ENCODE assay signal across 8 mouse cellular contexts in genomic region chr6:87849780-87850154, GRCm38 (mm10). TPM values are rescaled to one million over a fixed set of nuclear protein-coding genes. Genes with fewer than 3 reads are reported as not detected.
A peak's percentile ranks its signal among the peaks of the same experiment; 100 is the strongest.
DNase-seq lines count a peak whose midpoint lies in the region; ATAC-seq and TF ChIP-seq lines count a peak whose summit lies in the region.

No protein-coding gene starts in this region.

- ATAC-seq in heart, embryonic 15.5 days (replicated peaks; ENCODE audit: insufficient number of reproducible peaks, insufficient read depth, low FRiP score, low read depth) = no peak
- ATAC-seq in liver, postnatal 0 days = no peak
- no peak for ATAC-seq in stomach, postnatal 0 days (ENCODE audit: low FRiP score, low TSS enrichment)

- peak overlapping the region; percentile 96 for H3K9ac ChIP-seq in heart, embryonic 15.5 days
- peak overlapping the region; percentile 100 for H3K9ac ChIP-seq in liver, postnatal 0 days (replicated peaks)
- peak overlapping the region; percentile 100 for H3K9ac ChIP-seq in stomach, postnatal 0 days (ENCODE audit: low read length)

- no peak for DNase-seq in heart, postnatal 14 days
- peak; percentile 68 for DNase-seq in MN1 (ENCODE audit: low spot score)
- peak; percentile 69 for DNase-seq in forelimb bud, embryonic 11.5 days (ENCODE audit: low read depth, low spot score)
- DNase-seq in liver, postnatal 0 days = peak; percentile 67
- peak; percentile 38 for DNase-seq in stomach, postnatal 0 days (ENCODE audit: low spot score)
- DNase-seq in cerebellum, postnatal 4 days (ENCODE audit: low spot score in 2 of 2) = no peak
- no peak for DNase-seq in cerebellum, adult 8-10 months

- peaks cover 9% of the 10 kb centered on the region for H3K36me3 ChIP-seq in heart, embryonic 15.5 days
- H3K36me3 ChIP-seq in liver, postnatal 0 days (replicated peaks; ENCODE audit: insufficient read depth, low read length) = peaks cover 36% of the 10 kb centered on the region
- peaks cover 3% of the 10 kb centered on the region for H3K36me3 ChIP-seq in stomach, postnatal 0 days (ENCODE audit: control insufficient read depth, insufficient read depth, low read length)

- H3K4me1 ChIP-seq in heart, embryonic 15.5 days (replicated peaks) = peaks cover 28% of the 10 kb centered on the region
- H3K4me1 ChIP-seq in liver, postnatal 0 days (ENCODE audit: insufficient read depth) = peaks cover 28% of the 10 kb centered on the region
- H3K4me1 ChIP-seq in stomach, postnatal 0 days (replicated peaks; ENCODE audit: control insufficient read depth, insufficient read depth) = no peaks in the 10 kb centered on the region

- no peaks in the 10 kb centered on the region for H3K27me3 ChIP-seq in heart, embryonic 15.5 days
- no peaks in the 10 kb centered on the region for H3K27me3 ChIP-seq in liver, postnatal 0 days (ENCODE audit: insufficient read depth, low read length)
- H3K27me3 ChIP-seq in stomach, postnatal 0 days (ENCODE audit: control insufficient read depth, insufficient read depth, low read length) = no peaks in the 10 kb centered on the region

- peak overlapping the region; percentile 79 for H3K4me3 ChIP-seq in heart, embryonic 15.5 days
- H3K4me3 ChIP-seq in liver, postnatal 0 days (ENCODE audit: low read depth, low read length) = peak overlapping the region; percentile 99
- H3K4me3 ChIP-seq in stomach, postnatal 0 days (ENCODE audit: low read depth, low read length) = peak overlapping the region; percentile 100

- peak overlapping the region; percentile 86 for H3K4me2 ChIP-seq in heart, embryonic 15.5 days
- H3K4me2 ChIP-seq in liver, postnatal 0 days (ENCODE audit: low read depth, low read length) = peak overlapping the region; percentile 94
- H3K4me2 ChIP-seq in stomach, postnatal 0 days (replicated peaks; ENCODE audit: low read depth) = peak overlapping the region; percentile 69

- under 1% methylated on average over 8 of the region's 8 CpGs for WGBS in heart, embryonic 15.5 days
- WGBS in liver, postnatal 0 days (ENCODE audit: insufficient replicate concordance) = 0% methylated on average over 8 of the region's 8 CpGs
- 0% methylated on average over 8 of the region's 8 CpGs for WGBS in stomach, postnatal 0 days

- no peak for TF ChIP-seq CTCF in liver, postnatal 0 days (IDR thresholded peaks at IDR 0.05; ENCODE audit: low read depth)
- TF ChIP-seq CTCF in stomach, postnatal 0 days (IDR thresholded peaks at IDR 0.05; ENCODE audit: low read depth) = no peak

- H3K9me3 ChIP-seq in heart, embryonic 15.5 days (replicated peaks) = no peaks in the 10 kb centered on the region
- no peaks in the 10 kb centered on the region for H3K9me3 ChIP-seq in liver, postnatal 0 days (ENCODE audit: low read length)
- H3K9me3 ChIP-seq in stomach, postnatal 0 days (ENCODE audit: control insufficient read depth, low read length) = no peaks in the 10 kb centered on the region

- H3K27ac ChIP-seq in heart, embryonic 15.5 days = peak overlapping the region; percentile 90
- H3K27ac ChIP-seq in liver, postnatal 0 days (ENCODE audit: low read depth) = peak overlapping the region; percentile 99
- H3K27ac ChIP-seq in stomach, postnatal 0 days (replicated peaks) = peak overlapping the region; percentile 98

- intact Hi-C loops in heart, postnatal 14 days (cut with DNase I) = loop anchor here (2.0 kb wide), 1 partner anchor 37 kb away; the partner anchor contains the start of gene Copg1

- TF ChIP-seq EP300 in liver, postnatal 0 days (IDR thresholded peaks at IDR 0.05; ENCODE audit: low read depth) = peak; percentile 32; the same call in 1 of the 2 replicates
- no peak for TF ChIP-seq EP300 in stomach, postnatal 0 days (optimal IDR thresholded peaks at IDR 0.05)

RNA-seq across cellular contexts. Expression of gene Cnbp, which starts 1.1 kb away (rescaled TPM):
- polyA plus RNA-seq in heart, embryonic 15.5 days (2015; fragmentation: Nextera tagmentation; extraction: Ambion mirVana) = 661 and 702 TPM in 2 replicates
- 100 to 1,000 TPM; 279 to 283 TPM for total RNA-seq in heart, postnatal 14 days (2021)
- polyA plus RNA-seq in liver, postnatal 0 days (2015; fragmentation: Nextera tagmentation; extraction: Ambion mirVana) = 445 and 452 TPM in 2 replicates
- polyA plus RNA-seq in stomach, postnatal 0 days (2015; fragmentation: Nextera tagmentation; extraction: Ambion mirVana) = 740 and 754 TPM in 2 replicates

RNA-seq across cellular contexts. Expression of gene Isy1, which starts 11.2 kb away (rescaled TPM):
- polyA plus RNA-seq in heart, embryonic 15.5 days (2015; fragmentation: Nextera tagmentation; extraction: Ambion mirVana) = 22.9 and 23.5 TPM in 2 replicates
- total RNA-seq in heart, postnatal 14 days (2021) = 10 to 100 TPM; 17.8 TPM
- 19.7 and 19.8 TPM in 2 replicates for polyA plus RNA-seq in liver, postnatal 0 days (2015; fragmentation: Nextera tagmentation; extraction: Ambion mirVana)
- polyA plus RNA-seq in stomach, postnatal 0 days (2015; fragmentation: Nextera tagmentation; extraction: Ambion mirVana) = 24.6 and 27.5 TPM in 2 replicates

RNA-seq across cellular contexts. Expression of gene Gm45140, which starts 14.2 kb away (rescaled TPM):
- polyA plus RNA-seq in heart, embryonic 15.5 days (2015; fragmentation: Nextera tagmentation; extraction: Ambion mirVana) = 2.2 TPM in 2 replicates
- total RNA-seq in heart, postnatal 14 days (2021) = 1 to 10 TPM in 1 of 2 experiments, under 1 TPM in 1; 0.55 to 1.5 TPM
- 2.8 and 3.2 TPM in 2 replicates for polyA plus RNA-seq in liver, postnatal 0 days (2015; fragmentation: Nextera tagmentation; extraction: Ambion mirVana)
- polyA plus RNA-seq in stomach, postnatal 0 days (2015; fragmentation: Nextera tagmentation; extraction: Ambion mirVana) = 1.3 and 1.9 TPM in 2 replicates

RNA-seq across cellular contexts. Expression of gene Rab43, which starts 37.8 kb away (rescaled TPM):
- polyA plus RNA-seq in heart, embryonic 15.5 days (2015; fragmentation: Nextera tagmentation; extraction: Ambion mirVana) = 8.2 and 10.2 TPM in 2 replicates
- 10 to 100 TPM; 16.7 to 17.4 TPM for total RNA-seq in heart, postnatal 14 days (2021)
- 44.4 and 45.4 TPM in 2 replicates for polyA plus RNA-seq in liver, postnatal 0 days (2015; fragmentation: Nextera tagmentation; extraction: Ambion mirVana)
- polyA plus RNA-seq in stomach, postnatal 0 days (2015; fragmentation: Nextera tagmentation; extraction: Ambion mirVana) = 12.6 and 13.4 TPM in 2 replicates

RNA-seq across cellular contexts. Expression of gene Copg1, which starts 37.8 kb away (rescaled TPM):
- polyA plus RNA-seq in heart, embryonic 15.5 days (2015; fragmentation: Nextera tagmentation; extraction: Ambion mirVana) = 94.7 and 129 TPM in 2 replicates
- total RNA-seq in heart, postnatal 14 days (2021) = 10 to 100 TPM; 50.4 to 55.7 TPM
- polyA plus RNA-seq in liver, postnatal 0 days (2015; fragmentation: Nextera tagmentation; extraction: Ambion mirVana) = 30.4 and 35.3 TPM in 2 replicates
- polyA plus RNA-seq in stomach, postnatal 0 days (2015; fragmentation: Nextera tagmentation; extraction: Ambion mirVana) = 72.5 and 75.6 TPM in 2 replicates

Comparison
In these comparisons a context has a peak if more than half of its experiments do, and no peak if none do; other contexts are left out.
1. DNase-seq: peak in MN1 (single experiment), forelimb bud, embryonic 11.5 days (single experiment), liver, postnatal 0 days (single experiment) and stomach, postnatal 0 days (single experiment); none in heart, postnatal 14 days (0 of 2), cerebellum, postnatal 4 days (0 of 2) and cerebellum, adult 8-10 months (single experiment).
2. Peak in every context shown above with its lines, with median percentiles within 50 percentile points of each other: H3K27ac ChIP-seq, H3K4me2 ChIP-seq, H3K4me3 ChIP-seq and H3K9ac ChIP-seq.